Mouse (Mus musculus) right cerebral cortex, postnatal 36 days (tissue): ENCODE data around the gene Zcwpw1.

Experiments used
- DNase-seq, 2 experiments: peaks; one replicate each; pipeline ENCODE4 v3.0.0; 2022; ENCODE audit warnings: low spot score in 2 of 2, mixed read lengths in 1 of 2

Zcwpw1 gene

DNA sequence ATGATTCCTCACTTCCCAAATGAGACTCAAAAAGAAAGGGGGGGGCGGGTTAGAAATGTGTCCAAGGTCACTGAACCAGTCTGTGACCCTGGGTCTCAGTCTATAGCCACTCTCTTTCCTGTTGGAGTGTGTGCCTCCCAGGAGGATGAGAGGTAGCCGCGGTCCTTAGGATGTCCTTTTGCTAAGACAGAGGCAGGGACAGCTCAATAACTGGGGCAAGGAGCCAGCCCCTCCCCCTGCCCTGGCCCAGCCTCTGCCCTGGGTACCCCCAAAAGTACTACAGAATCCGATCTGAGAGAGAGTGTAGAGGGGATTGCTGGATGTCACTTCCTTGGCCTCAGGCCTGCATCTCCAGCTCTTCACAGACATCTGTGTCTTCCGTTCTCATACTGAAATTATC lies 32.2 kb upstream of the Zcwpw1 start:
- DNase-seq: no peak

- no peak for DNase-seq
Observed at GRCm38 (mm10) chr5:137756106-137756505, 31.5 kb upstream of the Zcwpw1 start.

DNA sequence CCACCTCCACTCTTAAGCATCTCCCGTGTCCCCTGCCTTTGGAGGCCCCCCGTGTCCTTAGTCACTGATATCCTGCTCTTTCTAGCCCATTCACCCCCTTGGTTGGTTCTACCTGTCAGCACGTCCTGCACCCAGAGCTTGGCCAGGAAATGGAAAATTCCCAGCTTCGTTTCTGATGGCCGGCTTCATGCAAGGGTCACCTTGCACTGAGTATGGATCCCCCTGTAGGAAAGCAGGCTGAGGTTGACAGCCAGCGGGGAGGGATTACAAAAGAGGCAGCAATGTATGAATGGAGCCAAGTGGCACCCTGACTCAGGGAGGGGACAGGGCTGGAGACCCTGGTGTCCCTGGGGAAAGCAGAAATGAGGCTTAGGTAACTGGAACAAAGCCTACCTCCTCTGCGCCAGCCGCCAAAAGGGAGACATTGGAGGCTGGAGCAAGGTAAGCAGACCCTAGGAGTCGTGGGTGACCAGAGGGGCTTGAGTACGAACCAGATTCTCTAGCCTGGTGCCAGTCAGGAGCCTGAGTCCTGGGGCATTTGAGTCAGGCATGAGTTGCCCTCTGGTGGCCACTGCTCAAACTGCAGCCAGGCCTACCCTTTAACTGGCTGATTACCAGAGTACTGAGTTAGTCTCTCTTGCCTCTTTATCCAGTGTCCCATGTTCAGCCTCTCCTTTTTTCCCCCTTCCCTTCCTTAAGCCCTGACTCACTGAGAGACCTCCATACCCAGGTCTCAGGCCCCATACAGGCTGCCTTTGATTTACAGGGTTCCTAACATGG lies 30.5 kb upstream of the Zcwpw1 start:
- peak; percentile 82 to 83 for DNase-seq

- DNase-seq: peak; percentile 78 to 82
Observed at GRCm38 (mm10) chr5:137757887-137758286, 29.7 kb upstream of the Zcwpw1 start.

GRCm38 (mm10) chr5:137758921-137759534 lies 28.6 kb upstream of the Zcwpw1 start:
- no peak for DNase-seq

- peak; percentile 82 to 85 for DNase-seq
Observed at GRCm38 (mm10) chr5:137759971-137760412, 27.6 kb upstream of the Zcwpw1 start.

GRCm38 (mm10) chr5:137764609-137765340 lies 22.8 kb upstream of the Zcwpw1 start:
- no peak for DNase-seq

- no peak for DNase-seq
Observed at GRCm38 (mm10) chr5:137766270-137766669, 21.3 kb upstream of the Zcwpw1 start.

GRCm38 (mm10) chr5:137768475-137768874 lies 19.1 kb upstream of the Zcwpw1 start:
- DNase-seq: no peak

DNA sequence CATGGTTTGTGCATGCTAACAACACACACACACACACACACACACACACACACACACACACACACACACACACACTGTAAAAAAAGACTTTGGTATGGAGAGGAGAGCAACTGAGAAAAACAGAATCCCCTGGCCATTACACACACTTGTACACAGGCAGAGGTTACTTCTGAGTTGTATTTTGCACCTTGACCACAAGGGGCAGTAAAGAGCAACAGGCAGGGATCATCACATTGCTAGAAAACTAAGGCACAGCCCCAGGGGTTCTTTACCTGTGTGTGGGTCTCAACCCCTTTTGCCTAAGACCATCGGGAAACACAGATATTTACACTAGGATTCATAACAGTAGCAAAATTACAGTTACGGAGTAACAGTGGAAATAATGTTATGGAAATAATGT lies 16.9 kb upstream of the Zcwpw1 start:
- no peak for DNase-seq

DNA sequence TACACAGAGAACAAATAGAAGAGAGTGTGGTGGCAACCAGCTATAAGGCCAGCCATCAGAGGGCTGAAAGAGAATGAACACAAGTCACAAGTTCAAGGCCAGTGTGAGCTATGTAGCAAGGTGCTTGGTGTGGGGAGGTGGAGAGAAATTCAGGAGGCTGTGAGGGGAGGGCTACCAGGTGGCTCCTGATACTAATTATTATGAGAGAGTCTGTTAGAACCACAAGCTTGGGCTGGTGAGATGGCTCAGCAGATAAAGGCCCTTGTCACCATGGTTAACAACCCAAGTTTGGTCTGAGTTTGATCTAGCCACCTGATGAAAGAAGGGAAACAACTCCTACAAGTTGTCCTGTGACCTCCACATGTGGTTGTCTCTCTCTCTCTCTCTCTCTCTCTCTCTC lies 14.8 kb upstream of the Zcwpw1 start:
- no peak for DNase-seq

- no peak for DNase-seq
Observed at GRCm38 (mm10) chr5:137775587-137776290, 11.9 kb upstream of the Zcwpw1 start.

GRCm38 (mm10) chr5:137776408-137776918 lies 11.1 kb upstream of the Zcwpw1 start:
- no peak for DNase-seq

- DNase-seq: no peak
Observed at GRCm38 (mm10) chr5:137777267-137777845, 10.2 kb upstream of the Zcwpw1 start.

- peak; percentile 94 to 96 for DNase-seq
Observed at GRCm38 (mm10) chr5:137778635-137779034, 9.0 kb upstream of the Zcwpw1 start, which contains the start of gene Ppp1r35. Ppp1r35 (plus strand) TSS chr5:137778849.

DNA sequence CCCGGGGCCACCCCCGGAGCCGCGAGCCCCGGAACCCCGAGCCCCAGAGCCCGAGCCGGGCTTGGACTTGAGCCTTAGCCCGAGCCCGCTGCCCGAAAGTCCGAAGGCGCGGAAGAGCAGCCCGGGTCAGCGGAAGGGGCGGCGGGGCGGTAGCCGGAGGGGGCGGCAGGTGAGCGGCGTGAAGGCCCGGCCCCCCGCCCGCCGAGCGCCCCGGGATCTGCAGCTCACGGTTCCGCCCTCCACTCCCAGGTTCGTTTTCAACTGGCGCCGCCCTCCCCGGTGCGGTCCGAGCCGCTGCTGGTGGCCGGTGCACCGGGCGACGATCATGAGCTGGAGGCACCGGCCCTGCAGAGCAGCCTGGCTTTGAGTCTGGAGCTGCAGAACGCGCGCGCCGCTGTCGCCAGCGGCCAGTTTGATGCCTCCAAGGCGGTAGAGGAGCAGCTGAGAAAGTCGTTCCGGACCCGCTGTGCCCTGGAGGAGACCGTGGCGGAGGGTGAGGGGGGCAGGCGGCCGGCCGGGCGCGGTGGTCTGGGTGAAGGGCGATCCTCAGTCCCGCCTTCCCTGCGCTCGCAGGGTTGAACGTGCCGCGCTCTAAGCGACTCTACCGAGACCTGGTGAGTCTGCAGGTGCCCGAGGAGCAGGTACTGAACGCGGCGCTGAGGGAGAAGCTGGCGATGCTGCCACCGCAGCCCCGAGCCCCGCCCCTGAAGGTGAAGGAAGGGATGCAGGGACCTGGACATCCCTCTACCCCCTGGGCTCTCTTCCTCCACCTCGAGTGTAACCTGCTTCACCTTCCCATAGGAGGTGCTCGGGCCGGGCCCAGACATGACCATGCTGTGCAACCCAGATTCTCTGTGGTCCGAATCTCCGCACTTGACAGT lies 8.3 kb upstream of the Zcwpw1 start:
- DNase-seq: no peak

GRCm38 (mm10) chr5:137781661-137782060 lies 5.9 kb upstream of the Zcwpw1 start:
- DNase-seq: no peak

- no peak for DNase-seq
Observed at GRCm38 (mm10) chr5:137782776-137783522, 4.6 kb upstream of the Zcwpw1 start.

DNA sequence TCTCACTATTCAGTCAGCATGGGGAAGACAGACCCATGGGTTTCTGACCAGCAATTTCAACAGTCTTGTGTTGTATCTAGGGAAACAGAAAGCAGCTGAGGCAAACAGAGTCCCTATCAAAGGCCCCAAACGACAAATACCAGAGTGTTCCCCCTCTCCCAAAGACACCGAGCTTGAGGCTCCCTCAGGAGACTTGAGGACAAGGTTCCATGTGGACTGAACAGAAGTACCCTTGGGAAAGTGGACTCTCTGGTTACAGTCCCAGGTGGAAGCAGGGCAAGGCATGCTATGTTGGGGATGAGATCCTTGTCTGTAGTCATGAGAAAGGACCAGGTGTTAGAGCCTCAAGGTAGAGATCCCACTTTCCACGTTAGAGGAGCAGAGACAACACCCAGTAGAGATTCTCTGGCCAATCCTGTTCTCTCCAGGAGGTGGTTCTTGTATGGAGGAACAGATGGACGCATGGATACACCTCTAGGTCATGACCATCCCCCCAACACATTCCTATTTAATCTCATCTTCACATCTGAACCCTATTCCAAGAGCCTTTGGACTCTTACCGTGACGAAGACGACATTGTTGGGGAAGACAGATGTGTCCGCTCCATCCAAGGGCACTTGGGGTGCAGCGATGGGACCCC lies 3.6 kb upstream of the Zcwpw1 start:
- no peak for DNase-seq
